Mouse (Mus musculus): ENCODE results near the gene Enc1. TPM values are rescaled to one million over a fixed set of nuclear protein-coding genes. Genes with fewer than 3 reads are reported as not detected.

The Enc1 gene
- 1.5 TPM for polyA plus RNA-seq (2017; shearing (Covaris generic))

DNA sequence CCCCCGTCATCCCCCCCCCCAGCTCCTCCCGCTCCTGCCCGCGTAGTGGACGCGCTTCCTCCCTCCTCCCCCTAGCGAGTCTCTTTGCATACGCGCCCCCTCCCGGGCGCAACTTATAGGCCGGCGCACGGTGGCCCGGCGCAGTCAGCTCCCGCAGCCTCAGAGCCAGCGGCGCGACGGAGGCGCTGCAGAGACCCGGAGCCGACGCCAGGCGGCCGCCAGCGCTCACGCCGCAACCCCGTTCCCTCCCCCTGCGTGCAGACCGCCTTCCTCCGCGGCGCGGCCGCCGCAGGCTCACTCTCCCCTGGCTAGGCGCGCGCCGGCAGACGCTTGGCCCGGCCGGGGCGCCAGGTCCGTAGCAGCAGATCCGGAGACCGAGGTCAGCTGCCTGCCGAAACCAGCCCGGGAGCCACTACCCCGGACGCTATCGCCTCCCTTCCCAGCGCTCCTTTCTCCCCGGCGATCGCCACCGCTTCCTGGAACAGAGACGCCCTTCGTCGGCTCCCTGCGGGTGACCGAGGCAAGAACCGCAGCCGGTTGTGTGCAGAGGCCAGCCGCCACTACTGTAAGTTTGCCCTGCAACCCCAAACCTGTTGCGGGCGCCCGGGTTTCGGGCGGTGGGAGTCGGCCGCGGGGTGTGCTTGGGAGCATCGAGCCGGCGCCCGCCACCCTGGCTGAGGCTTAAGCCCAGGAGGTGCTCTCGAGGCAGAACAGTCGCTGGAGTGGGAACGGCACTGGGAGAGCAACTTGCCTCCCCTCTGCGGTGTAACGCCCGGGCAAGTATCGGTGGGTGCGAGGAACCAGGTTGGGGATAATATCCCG lies at the start of gene Enc1:
Gene Enc1, plus strand, starts transcription at position 141 of the 822 bp plus-strand sequence.

GRCm38 (mm10) chr13:97197932-97198562 lies 42.9 kb upstream of the Enc1 start, which contains the start of gene Hexb:
TSS of gene Hexb (minus strand) at chr13:97198357.

Other genes starting within 250 kb of the Enc1 start
- gene 1700029F12Rik, start 206.7 kb upstream of the Enc1 start, polyA plus RNA-seq (2017; shearing (Covaris generic)), result not detected
- 0.29 TPM for gene Fam169a, start 173.8 kb upstream of the Enc1 start, polyA plus RNA-seq (2017; shearing (Covaris generic))
- 1.7 TPM for gene Gm6169, start 141.9 kb upstream of the Enc1 start, polyA plus RNA-seq (2017; shearing (Covaris generic))
- gene Gfm2, start 103.2 kb upstream of the Enc1 start, polyA plus RNA-seq (2017; shearing (Covaris generic)), result 25.3 TPM
- 86.8 TPM for gene Nsa2, start 103.2 kb upstream of the Enc1 start, polyA plus RNA-seq (2017; shearing (Covaris generic))
- 55.6 TPM for gene Hexb, start 42.7 kb upstream of the Enc1 start, polyA plus RNA-seq (2017; shearing (Covaris generic))

Measured in naive thymus-derived CD4-positive, alpha-beta T cell, adult 5 months (primary cell).